Mouse (Mus musculus) forebrain, embryonic 16.5 days (tissue): Measurements from ENCODE around the gene Cdrt4. TPM values are rescaled to one million over a fixed set of nuclear protein-coding genes. Genes with fewer than 3 reads are reported as not detected.

Experiments
- ATAC-seq: fragments of 200-750 bp; cut with Nextera tagmentation; 2 replicates; pipeline ENCODE4 v1.8.0; 2017; ENCODE audit warnings: mild to moderate bottlenecking, moderate library complexity
- H3K27ac ChIP-seq: fragments of 300-500 bp; sonication (generic); 2 replicates; pipeline ENCODE4 v1.5.1; 2014; ENCODE audit warnings: low read length, control low read depth
- H3K27me3 ChIP-seq: fragments of 300-500 bp; sonication (generic); replicated peaks from 2 replicates; pipeline ENCODE4 v1.6.1; 2014; ENCODE audit warnings: low read length; ENCODE audit not compliant: control insufficient read depth, insufficient read depth
- H3K36me3 ChIP-seq: fragments of 300-500 bp; sonication (generic); 2 replicates; pipeline ENCODE4 v1.6.1; 2014; ENCODE audit not compliant: control insufficient read depth, insufficient read depth
- H3K4me1 ChIP-seq: fragments of 300-500 bp; sonication (generic); replicated peaks from 2 replicates; pipeline ENCODE4 v1.6.1; 2014; ENCODE audit warnings: low read length; ENCODE audit not compliant: control insufficient read depth, insufficient read depth
- H3K4me2 ChIP-seq: fragments of 300-500 bp; sonication (generic); 2 replicates; pipeline ENCODE4 v1.6.1; 2014; ENCODE audit warnings: mild to moderate bottlenecking, low read length, control low read depth
- H3K4me3 ChIP-seq: fragments of 300-500 bp; sonication (generic); replicated peaks from 2 replicates; pipeline ENCODE4 v1.5.1; 2014; ENCODE audit warnings: mild to moderate bottlenecking, low read length, control low read depth
- H3K9ac ChIP-seq: fragments of 300-500 bp; sonication (generic); replicated peaks from 2 replicates; pipeline ENCODE4 v1.6.1; 2014; ENCODE audit warnings: low read depth, low read length, control low read depth
- H3K9me3 ChIP-seq: fragments of 300-500 bp; sonication (generic); 2 replicates; pipeline ENCODE4 v1.6.1; 2016; ENCODE audit warnings: low read length; ENCODE audit not compliant: control insufficient read depth
- WGBS: fragments of 180-500 bp; shearing (Covaris S2); extraction: QIAGEN DNeasy Blood & Tissue Kit; methylation state at CpG from one replicate; pipeline ENCODE4 v1.1.7; 2014; 5-methylcytosine and 5-hydroxymethylcytosine counted together
- polyA plus RNA-seq: library from polyadenylated mRNA; unstranded; fragments of >200 nt; fragmentation: Nextera tagmentation; extraction: Ambion mirVana; gene quantifications from 2 replicates; pipeline ENCODE4 v1.2.1, GENCODE M21; 2015

Cdrt4 gene
- polyA plus RNA-seq, 1 experiment from 2014 or later = not detected

- no peaks in the 10 kb centered on the region for H3K36me3 ChIP-seq
- H3K4me1 ChIP-seq = peaks cover 16% of the 10 kb centered on the region
- 71% methylated on average over 3 of the region's 3 CpGs for WGBS
- no peak overlapping the region for H3K9ac ChIP-seq
- no peak for ATAC-seq
- no peak overlapping the region for H3K27ac ChIP-seq
- no peak overlapping the region for H3K4me3 ChIP-seq
- no peak overlapping the region for H3K4me2 ChIP-seq
- H3K9me3 ChIP-seq = no peaks in the 10 kb centered on the region; the same call in 1 of the 2 replicates
- H3K27me3 ChIP-seq = no peaks in the 10 kb centered on the region
Measured at GRCm38 (mm10) chr11:62985075-62985474, 34.1 kb downstream of the Cdrt4 start.

- no peak overlapping the region for H3K4me2 ChIP-seq
- H3K27me3 ChIP-seq = no peaks in the 10 kb centered on the region
- H3K9ac ChIP-seq = no peak overlapping the region
- H3K4me3 ChIP-seq = no peak overlapping the region
- WGBS = 85% methylated on average over 4 of the region's 4 CpGs
- no peaks in the 10 kb centered on the region for H3K9me3 ChIP-seq
- H3K36me3 ChIP-seq = no peaks in the 10 kb centered on the region
- H3K4me1 ChIP-seq = peaks cover 16% of the 10 kb centered on the region
- H3K27ac ChIP-seq = no peak overlapping the region
- no peak for ATAC-seq
Measured at GRCm38 (mm10) chr11:62986578-62986977, 35.6 kb downstream of the Cdrt4 start.

GRCm38 (mm10) chr11:62990150-62990685 lies 39.2 kb downstream of the Cdrt4 start:
- H3K27ac ChIP-seq = no peak overlapping the region
- WGBS = 94% methylated on average over 3 of the region's 3 CpGs
- no peak for ATAC-seq
- no peak overlapping the region for H3K9ac ChIP-seq
- no peak overlapping the region for H3K4me2 ChIP-seq
- H3K4me3 ChIP-seq = no peak overlapping the region
- H3K27me3 ChIP-seq = no peaks in the 10 kb centered on the region
- H3K4me1 ChIP-seq = no peaks in the 10 kb centered on the region
- H3K36me3 ChIP-seq = no peaks in the 10 kb centered on the region
- no peaks in the 10 kb centered on the region for H3K9me3 ChIP-seq

GRCm38 (mm10) chr11:62990811-62991210 lies 39.8 kb downstream of the Cdrt4 start:
- Histone ChIP-seq H3K4me2 (no peak overlapping the region), H3K4me1 (no peaks in the 10 kb centered on the region), H3K36me3 (no peaks in the 10 kb centered on the region), H3K27ac (no peak overlapping the region), H3K27me3 (no peaks in the 10 kb centered on the region), H3K9me3 (no peaks in the 10 kb centered on the region), H3K4me3 (no peak overlapping the region), H3K9ac (no peak overlapping the region)
- WGBS = 86% methylated on average over 5 of the region's 5 CpGs
- no peak for ATAC-seq

- Histone ChIP-seq H3K4me2 (no peak overlapping the region), H3K27me3 (no peaks in the 10 kb centered on the region), H3K4me3 (no peak overlapping the region), H3K9ac (no peak overlapping the region), H3K27ac (no peak overlapping the region), H3K4me1 (peaks cover 3% of the 10 kb centered on the region; the same call in 1 of the 2 replicates), H3K36me3 (no peaks in the 10 kb centered on the region), H3K9me3 (no peaks in the 10 kb centered on the region)
- ATAC-seq = no peak
- 89% methylated on average over 13 of the region's 13 CpGs for WGBS
Measured at GRCm38 (mm10) chr11:62992545-62993242, 41.7 kb downstream of the Cdrt4 start.

GRCm38 (mm10) chr11:62995066-62995754 lies 44.2 kb downstream of the Cdrt4 start:
- H3K9me3 ChIP-seq = no peaks in the 10 kb centered on the region
- H3K4me2 ChIP-seq = no peak overlapping the region
- no peak overlapping the region for H3K27ac ChIP-seq
- no peaks in the 10 kb centered on the region for H3K36me3 ChIP-seq
- WGBS = 87% methylated on average over 9 of the region's 9 CpGs
- H3K27me3 ChIP-seq = no peaks in the 10 kb centered on the region; the same call in 1 of the 2 replicates
- peaks cover 7% of the 10 kb centered on the region; the same call in 1 of the 2 replicates for H3K4me1 ChIP-seq
- no peak for ATAC-seq
- no peak overlapping the region for H3K9ac ChIP-seq
- no peak overlapping the region for H3K4me3 ChIP-seq

- H3K27ac ChIP-seq = no peak overlapping the region
- H3K27me3 ChIP-seq = no peaks in the 10 kb centered on the region; the same call in 1 of the 2 replicates
- no peaks in the 10 kb centered on the region for H3K36me3 ChIP-seq
- no peak overlapping the region for H3K4me2 ChIP-seq
- no peak overlapping the region for H3K4me3 ChIP-seq
- H3K9ac ChIP-seq = no peak overlapping the region
- H3K9me3 ChIP-seq = no peaks in the 10 kb centered on the region
- ATAC-seq = no peak
- peaks cover 7% of the 10 kb centered on the region; the same call in 1 of the 2 replicates for H3K4me1 ChIP-seq
- WGBS = 83% methylated on average over 5 of the region's 5 CpGs
Measured at GRCm38 (mm10) chr11:62995755-62996521, 44.9 kb downstream of the Cdrt4 start.

GRCm38 (mm10) chr11:62996522-62996898 lies 45.5 kb downstream of the Cdrt4 start:
- no peak overlapping the region for H3K9ac ChIP-seq
- H3K4me2 ChIP-seq = no peak overlapping the region
- no peaks in the 10 kb centered on the region for H3K36me3 ChIP-seq
- H3K4me1 ChIP-seq = peaks cover 7% of the 10 kb centered on the region; the same call in 1 of the 2 replicates
- WGBS = 83% methylated on average over 4 of the region's 4 CpGs
- no peaks in the 10 kb centered on the region for H3K9me3 ChIP-seq
- no peaks in the 10 kb centered on the region; the same call in 1 of the 2 replicates for H3K27me3 ChIP-seq
- ATAC-seq = no peak
- H3K27ac ChIP-seq = no peak overlapping the region
- no peak overlapping the region for H3K4me3 ChIP-seq
